Mouse (Mus musculus): Measurements from ENCODE around the gene Sgms2.

Sgms2 gene

GRCm38 (mm10) chr3:131471836-131472235, 19.4 kb downstream of the Sgms2 start:
- Histone ChIP-seq H3K36me3 (ENCODE audit: control insufficient read depth, insufficient read depth, low read length, poor library complexity, severe bottlenecking) (no peaks in the 10 kb centered on the region), H3K27me3 (ENCODE audit: control insufficient read depth, insufficient read depth, low read length, poor library complexity, severe bottlenecking) (no peaks in the 10 kb centered on the region)
- peak; percentile 4 for DNase-seq (ENCODE audit: low read depth, low spot score)

DNA sequence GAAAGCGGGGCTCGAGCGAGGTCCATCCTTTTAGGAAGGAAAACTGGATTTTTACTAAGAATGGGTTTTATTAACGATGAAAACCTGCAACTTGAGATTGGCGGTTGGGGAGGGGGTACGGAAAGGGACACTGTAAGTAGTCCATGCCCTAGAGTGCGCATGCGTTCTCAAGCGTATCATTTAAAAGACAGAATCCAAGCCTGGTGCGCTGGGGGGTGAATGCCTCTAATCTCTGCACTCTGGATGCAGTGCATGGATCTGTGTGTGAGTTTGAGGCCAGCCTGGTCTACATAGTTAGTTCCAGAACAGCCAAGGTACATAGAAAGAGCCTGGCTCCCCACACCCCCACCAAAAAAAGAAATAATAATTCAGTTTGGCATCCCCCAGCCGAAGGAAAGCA, 19.8 kb downstream of the Sgms2 start:
- Histone ChIP-seq H3K36me3 (ENCODE audit: control insufficient read depth, insufficient read depth, low read length, poor library complexity, severe bottlenecking) (no peaks in the 10 kb centered on the region), H3K27me3 (ENCODE audit: control insufficient read depth, insufficient read depth, low read length, poor library complexity, severe bottlenecking) (no peaks in the 10 kb centered on the region)
- no peak for DNase-seq (ENCODE audit: low read depth, low spot score)

DNA sequence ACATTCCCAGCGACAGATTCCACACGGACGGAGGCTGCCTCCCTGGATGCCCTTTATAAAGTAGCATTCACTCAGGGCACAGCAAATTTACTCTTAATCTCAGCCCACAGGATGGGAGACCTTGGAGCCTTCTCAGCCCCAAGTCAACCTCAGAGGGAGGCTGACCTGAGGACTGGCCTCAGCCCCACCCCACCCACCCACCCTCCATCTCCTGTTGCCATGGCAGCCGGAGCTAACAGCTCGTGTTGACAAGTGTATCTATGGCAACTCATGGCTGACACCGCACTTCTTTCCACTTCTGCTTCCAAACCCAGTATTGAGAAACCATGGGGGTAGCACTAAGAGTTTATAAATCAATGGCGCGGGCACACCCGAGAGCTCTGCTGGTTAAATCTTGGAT, 20.4 kb downstream of the Sgms2 start:
- no peaks in the 10 kb centered on the region for H3K27me3 ChIP-seq (ENCODE audit: control insufficient read depth, insufficient read depth, low read length, poor library complexity, severe bottlenecking)
- DNase-seq (ENCODE audit: low read depth, low spot score) = no peak
- no peaks in the 10 kb centered on the region for H3K36me3 ChIP-seq (ENCODE audit: control insufficient read depth, insufficient read depth, low read length, poor library complexity, severe bottlenecking)

GRCm38 (mm10) chr3:131469636-131470035, 21.6 kb downstream of the Sgms2 start:
- Histone ChIP-seq H3K27me3 (ENCODE audit: control insufficient read depth, insufficient read depth, low read length, poor library complexity, severe bottlenecking) (no peaks in the 10 kb centered on the region), H3K36me3 (ENCODE audit: control insufficient read depth, insufficient read depth, low read length, poor library complexity, severe bottlenecking) (no peaks in the 10 kb centered on the region)
- DNase-seq (ENCODE audit: low read depth, low spot score) = no peak

- no peaks in the 10 kb centered on the region for H3K36me3 ChIP-seq (ENCODE audit: control insufficient read depth, insufficient read depth, low read length, poor library complexity, severe bottlenecking)
- DNase-seq (ENCODE audit: low read depth, low spot score) = no peak
- H3K27me3 ChIP-seq (ENCODE audit: control insufficient read depth, insufficient read depth, low read length, poor library complexity, severe bottlenecking) = no peaks in the 10 kb centered on the region
These were observed 24.8 kb downstream of the Sgms2 start for GRCm38 (mm10) chr3:131466371-131466770.

GRCm38 (mm10) chr3:131465536-131466260, 25.5 kb downstream of the Sgms2 start:
- no peaks in the 10 kb centered on the region for H3K36me3 ChIP-seq (ENCODE audit: control insufficient read depth, insufficient read depth, low read length, poor library complexity, severe bottlenecking)
- H3K27me3 ChIP-seq (ENCODE audit: control insufficient read depth, insufficient read depth, low read length, poor library complexity, severe bottlenecking) = no peaks in the 10 kb centered on the region
- DNase-seq (ENCODE audit: low read depth, low spot score) = no peak

DNA sequence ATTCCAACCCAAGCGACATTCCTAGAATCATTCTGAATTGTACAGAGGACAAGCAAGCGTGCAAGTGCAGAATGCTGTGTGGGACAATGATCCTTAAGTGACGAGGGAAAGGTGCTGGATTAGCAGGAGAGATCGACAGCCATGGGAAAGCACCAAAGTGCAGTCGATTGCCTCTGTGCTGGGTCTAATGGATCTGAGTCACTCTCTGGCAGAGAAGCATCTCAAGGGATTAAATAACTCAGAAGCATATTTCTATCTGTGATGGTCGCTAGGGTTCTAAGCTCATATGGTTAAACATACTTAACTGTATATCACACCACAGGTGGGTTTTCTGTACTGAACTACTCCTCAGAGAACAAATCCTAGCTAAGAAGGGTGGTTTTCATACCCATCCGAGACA, 118.2 kb downstream of the Sgms2 start:
- Histone ChIP-seq H3K27me3 (ENCODE audit: control insufficient read depth, insufficient read depth, low read length, poor library complexity, severe bottlenecking) (no peaks in the 10 kb centered on the region), H3K36me3 (ENCODE audit: control insufficient read depth, insufficient read depth, low read length, poor library complexity, severe bottlenecking) (no peaks in the 10 kb centered on the region)
- no peak for DNase-seq (ENCODE audit: low read depth, low spot score)

- Histone ChIP-seq H3K27me3 (ENCODE audit: control insufficient read depth, insufficient read depth, low read length, poor library complexity, severe bottlenecking) (no peaks in the 10 kb centered on the region), H3K36me3 (ENCODE audit: control insufficient read depth, insufficient read depth, low read length, poor library complexity, severe bottlenecking) (no peaks in the 10 kb centered on the region)
- no peak for DNase-seq (ENCODE audit: low read depth, low spot score)
These were observed 122.5 kb downstream of the Sgms2 start for GRCm38 (mm10) chr3:131368678-131369077.

- H3K27me3 ChIP-seq (ENCODE audit: control insufficient read depth, insufficient read depth, low read length, poor library complexity, severe bottlenecking) = no peaks in the 10 kb centered on the region
- DNase-seq (ENCODE audit: low read depth, low spot score) = no peak
- H3K36me3 ChIP-seq (ENCODE audit: control insufficient read depth, insufficient read depth, low read length, poor library complexity, severe bottlenecking) = no peaks in the 10 kb centered on the region
These were observed 123.8 kb downstream of the Sgms2 start for GRCm38 (mm10) chr3:131367452-131367851.

DNA sequence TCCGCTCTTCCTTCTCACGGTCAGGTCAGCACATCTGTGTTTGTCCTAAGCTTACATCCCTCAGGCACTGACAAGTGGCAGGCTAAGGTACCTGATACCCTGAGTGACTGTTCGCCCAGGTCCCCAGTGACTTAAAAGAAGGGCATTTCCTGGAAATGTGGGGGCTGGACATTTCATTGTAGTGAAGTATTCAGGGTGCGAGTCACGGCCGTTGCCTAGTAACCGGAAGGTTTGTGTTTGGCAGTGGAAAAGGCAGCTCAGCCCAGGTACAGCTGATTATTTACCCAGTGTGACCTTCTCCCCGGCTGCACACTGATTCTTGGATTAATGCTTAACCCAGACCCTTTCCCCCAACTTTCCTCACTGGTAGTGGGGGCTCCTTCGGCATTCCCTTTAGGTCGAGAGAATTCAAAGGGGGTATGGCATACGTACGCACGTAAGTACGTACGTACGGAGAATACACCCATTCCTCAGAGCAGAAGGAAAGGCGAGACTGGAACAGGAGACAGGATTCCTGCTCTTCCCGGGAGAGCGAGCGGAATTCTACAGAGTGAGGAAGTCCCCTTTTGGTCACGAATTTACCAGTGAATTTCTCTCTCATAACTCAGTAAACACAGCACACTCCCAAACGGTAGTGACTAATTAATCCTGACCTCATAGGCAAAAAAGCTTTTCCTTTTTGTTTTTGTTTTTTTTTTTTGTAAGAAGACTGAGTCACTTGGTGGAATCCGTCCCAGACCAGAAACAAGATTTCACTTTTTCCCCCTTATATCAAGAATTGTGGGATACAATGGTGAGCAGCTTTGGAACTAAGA, 126.4 kb downstream of the Sgms2 start:
- DNase-seq (ENCODE audit: low read depth, low spot score) = no peak
- Histone ChIP-seq H3K27me3 (ENCODE audit: control insufficient read depth, insufficient read depth, low read length, poor library complexity, severe bottlenecking) (no peaks in the 10 kb centered on the region), H3K36me3 (ENCODE audit: control insufficient read depth, insufficient read depth, low read length, poor library complexity, severe bottlenecking) (no peaks in the 10 kb centered on the region)

GRCm38 (mm10) chr3:131364194-131364593, 127.0 kb downstream of the Sgms2 start:
- DNase-seq (ENCODE audit: low read depth, low spot score) = no peak
- Histone ChIP-seq H3K27me3 (ENCODE audit: control insufficient read depth, insufficient read depth, low read length, poor library complexity, severe bottlenecking) (no peaks in the 10 kb centered on the region), H3K36me3 (ENCODE audit: control insufficient read depth, insufficient read depth, low read length, poor library complexity, severe bottlenecking) (no peaks in the 10 kb centered on the region)

- no peak for DNase-seq (ENCODE audit: low read depth, low spot score)
- no peaks in the 10 kb centered on the region for H3K36me3 ChIP-seq (ENCODE audit: control insufficient read depth, insufficient read depth, low read length, poor library complexity, severe bottlenecking)
- H3K27me3 ChIP-seq (ENCODE audit: control insufficient read depth, insufficient read depth, low read length, poor library complexity, severe bottlenecking) = no peaks in the 10 kb centered on the region
These were observed 127.6 kb downstream of the Sgms2 start for GRCm38 (mm10) chr3:131363602-131364001.

DNA sequence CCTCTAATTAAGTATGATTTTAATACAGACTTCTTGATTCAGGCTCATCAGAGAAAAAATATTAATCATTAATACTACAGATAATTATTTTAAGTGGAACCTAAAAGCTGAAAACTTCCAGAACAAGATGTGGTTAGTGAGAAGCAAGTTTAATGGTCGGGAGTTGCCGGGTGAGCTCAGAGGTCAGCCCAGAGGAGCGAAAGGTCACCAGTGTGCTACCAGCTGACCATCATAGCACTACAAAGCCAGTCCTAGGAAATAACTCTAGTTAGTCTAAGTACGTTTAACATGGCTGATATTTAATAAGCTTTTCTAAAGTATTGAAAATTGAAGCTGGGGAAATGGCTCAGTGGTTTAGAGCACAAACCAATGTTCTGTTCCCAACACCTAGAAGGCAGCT, 129.3 kb downstream of the Sgms2 start:
- no peaks in the 10 kb centered on the region for H3K36me3 ChIP-seq (ENCODE audit: control insufficient read depth, insufficient read depth, low read length, poor library complexity, severe bottlenecking)
- no peak for DNase-seq (ENCODE audit: low read depth, low spot score)
- H3K27me3 ChIP-seq (ENCODE audit: control insufficient read depth, insufficient read depth, low read length, poor library complexity, severe bottlenecking) = no peaks in the 10 kb centered on the region

- H3K27me3 ChIP-seq (ENCODE audit: control insufficient read depth, insufficient read depth, low read length, poor library complexity, severe bottlenecking) = no peaks in the 10 kb centered on the region
- no peak for DNase-seq (ENCODE audit: low read depth, low spot score)
These were observed 132.2 kb downstream of the Sgms2 start for GRCm38 (mm10) chr3:131359011-131359410.

GRCm38 (mm10) chr3:131358205-131358604, 133.0 kb downstream of the Sgms2 start:
- Histone ChIP-seq H3K27me3 (ENCODE audit: control insufficient read depth, insufficient read depth, low read length, poor library complexity, severe bottlenecking) (no peaks in the 10 kb centered on the region), H3K36me3 (ENCODE audit: control insufficient read depth, insufficient read depth, low read length, poor library complexity, severe bottlenecking) (no peaks in the 10 kb centered on the region)
- DNase-seq (ENCODE audit: low read depth, low spot score) = no peak

More at GRCm38 (mm10) chr3:131359011-131359410, 132.2 kb downstream of the Sgms2 start:
- no peaks in the 10 kb centered on the region for H3K36me3 ChIP-seq (ENCODE audit: control insufficient read depth, insufficient read depth, low read length, poor library complexity, severe bottlenecking)
